Mouse (Mus musculus) megakaryocyte-erythroid progenitor cell, adult 5-6 weeks (primary cell): Measurements from ENCODE around the gene Cd9. TPM values are rescaled to one million over a fixed set of nuclear protein-coding genes. Genes with fewer than 3 reads are reported as not detected.

Experiments
- ATAC-seq: replicated peaks from 2 replicates; pipeline ENCODE4 v1.8.0; 2016; ENCODE audit warnings: mild to moderate bottlenecking, inconsistent platforms; ENCODE audit not compliant: severe bottlenecking, poor library complexity, low FRiP score, low TSS enrichment
- total RNA-seq, 2 experiments: library from RNA; stranded (forward) in 1 of 2; stranded (reverse) in 1 of 2; fragments of 200-1000, 215-1000 nt in 1 of 2; fragments of >200 nt in 1 of 2; fragmentation: Nextera tagmentation in 1 of 2; gene quantifications; 2 replicates each; pipeline ENCODE4 v1.2.3; 2014 to 2017

Cd9 gene
- total RNA-seq, 2 experiments from 2014 or later = 9.5 to 34.1 TPM

DNA sequence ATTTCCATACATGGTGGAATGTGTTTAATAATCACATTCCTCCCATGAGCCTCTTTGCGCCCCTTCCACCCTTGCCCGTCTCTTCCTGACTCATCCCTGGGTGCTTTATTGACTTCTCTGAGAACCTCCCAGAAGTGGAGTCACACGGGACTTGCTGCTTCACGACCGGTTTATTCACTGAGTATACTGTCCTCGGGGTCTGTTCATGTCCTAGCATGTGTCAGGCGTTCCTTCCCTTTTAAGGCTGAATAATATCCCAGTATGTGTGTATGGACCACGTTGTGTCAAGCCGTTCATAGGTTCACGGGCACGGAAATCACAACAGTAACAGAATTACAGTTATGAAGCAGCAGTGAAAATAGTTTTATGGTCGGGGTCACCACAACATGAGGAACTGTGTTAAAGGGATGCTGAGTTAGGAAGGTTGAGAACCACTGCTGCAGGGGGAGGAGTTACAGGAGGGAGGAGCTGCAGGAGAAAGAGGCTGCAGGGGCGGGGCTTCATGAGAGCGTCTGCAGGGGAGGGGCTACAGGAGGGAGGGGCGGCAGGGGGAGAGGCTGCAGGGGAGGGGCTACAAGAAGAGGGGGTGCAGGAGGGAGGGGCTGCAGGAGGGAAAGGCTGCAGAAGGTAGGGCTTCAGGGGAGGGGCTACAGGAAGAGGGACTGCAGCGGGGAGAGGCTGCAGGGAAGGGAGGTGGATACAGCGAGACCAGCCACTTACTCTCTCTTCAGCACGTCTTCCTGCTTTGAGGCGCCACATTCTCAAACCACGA lies 72.4 kb downstream of the Cd9 start:
- peak; percentile 64 for ATAC-seq

DNA sequence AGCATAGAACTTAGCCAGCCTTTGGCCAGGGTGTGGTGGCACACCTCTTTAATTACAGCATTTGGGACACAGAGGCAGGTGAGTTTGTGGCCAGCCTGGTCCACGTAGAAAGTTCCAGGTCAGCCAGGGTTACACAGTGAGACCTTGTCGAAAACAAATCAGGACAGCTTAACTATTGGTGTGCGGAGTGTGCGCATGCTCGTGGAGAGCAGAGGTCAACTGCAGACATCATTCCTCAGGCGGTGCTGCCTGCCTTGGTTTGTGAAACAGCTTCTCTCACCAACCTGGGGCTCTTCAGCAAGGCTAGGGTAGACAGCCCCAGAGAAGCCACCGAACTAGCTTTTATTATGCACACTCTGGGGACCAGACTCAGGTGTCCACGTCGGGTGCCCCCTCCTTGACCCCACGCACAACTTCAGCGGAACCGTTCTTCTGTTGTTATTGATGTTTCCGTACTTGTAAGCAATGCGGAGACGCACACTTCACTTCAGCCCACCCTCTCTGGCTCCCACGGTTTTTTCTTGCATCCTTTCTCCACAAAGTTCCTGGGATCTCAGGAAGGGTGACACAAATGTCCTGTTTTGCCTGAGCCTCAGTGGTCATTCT lies 74.0 kb downstream of the Cd9 start:
- no peak for ATAC-seq

DNA sequence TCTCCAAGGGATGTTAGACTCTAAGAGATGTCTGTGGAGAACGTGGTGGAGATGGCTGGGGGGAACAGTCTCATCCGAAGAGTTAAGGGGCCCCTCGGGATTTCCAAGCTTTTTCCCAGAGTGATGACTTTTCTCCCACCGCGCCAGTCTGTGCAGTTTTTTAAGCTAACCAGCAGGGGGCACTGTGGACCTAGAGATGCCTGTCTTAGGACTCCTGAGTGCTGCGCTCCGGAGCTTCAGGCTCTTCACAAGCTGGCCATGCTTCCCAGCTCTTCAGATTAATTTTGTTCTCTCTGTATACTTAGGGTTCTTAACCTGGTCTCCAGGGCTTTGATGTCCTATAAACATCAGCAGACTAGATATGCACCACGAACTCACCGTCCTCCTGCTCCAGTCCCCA lies 75.8 kb downstream of the Cd9 start:
- peak; percentile 79 for ATAC-seq

DNA sequence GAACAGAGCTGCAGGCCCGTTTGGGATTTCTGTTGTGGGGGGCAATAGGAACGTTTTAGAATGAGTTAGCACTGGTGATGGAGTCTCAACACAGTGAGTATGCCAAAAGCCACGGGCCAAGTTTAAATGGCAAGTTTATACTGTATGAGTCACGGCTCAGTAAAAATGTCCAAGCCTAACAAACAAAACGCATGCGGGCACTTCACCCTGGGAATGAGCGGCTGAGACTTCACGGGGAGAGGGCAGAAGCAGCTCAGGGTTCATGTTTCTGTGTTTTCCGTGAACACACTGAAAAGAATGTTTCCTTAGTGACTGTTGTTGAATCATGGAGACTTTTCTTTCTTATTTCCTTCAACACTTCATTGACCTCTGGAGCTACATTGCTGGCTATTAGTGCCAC lies 81.3 kb downstream of the Cd9 start:
- ATAC-seq = no peak

DNA sequence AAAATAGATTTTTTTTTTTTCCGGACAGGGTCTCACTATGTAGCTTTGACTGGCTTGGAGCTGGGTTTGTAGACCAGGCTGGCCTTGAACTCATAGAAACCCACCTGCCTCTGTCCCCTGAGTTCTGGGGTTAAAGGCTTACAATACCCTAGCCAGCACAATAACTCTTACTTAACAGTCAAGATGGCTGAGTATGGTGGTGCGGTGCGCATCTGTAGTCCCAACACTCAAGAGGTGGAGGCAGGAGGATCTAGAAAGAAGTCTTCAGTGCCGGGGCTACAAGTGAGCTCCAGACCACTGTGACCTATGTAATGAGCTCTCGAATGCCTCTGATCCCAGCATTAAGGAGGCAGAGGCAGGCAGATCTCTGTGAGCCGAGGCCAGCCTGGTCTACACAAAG lies 82.9 kb downstream of the Cd9 start:
- ATAC-seq = no peak

DNA sequence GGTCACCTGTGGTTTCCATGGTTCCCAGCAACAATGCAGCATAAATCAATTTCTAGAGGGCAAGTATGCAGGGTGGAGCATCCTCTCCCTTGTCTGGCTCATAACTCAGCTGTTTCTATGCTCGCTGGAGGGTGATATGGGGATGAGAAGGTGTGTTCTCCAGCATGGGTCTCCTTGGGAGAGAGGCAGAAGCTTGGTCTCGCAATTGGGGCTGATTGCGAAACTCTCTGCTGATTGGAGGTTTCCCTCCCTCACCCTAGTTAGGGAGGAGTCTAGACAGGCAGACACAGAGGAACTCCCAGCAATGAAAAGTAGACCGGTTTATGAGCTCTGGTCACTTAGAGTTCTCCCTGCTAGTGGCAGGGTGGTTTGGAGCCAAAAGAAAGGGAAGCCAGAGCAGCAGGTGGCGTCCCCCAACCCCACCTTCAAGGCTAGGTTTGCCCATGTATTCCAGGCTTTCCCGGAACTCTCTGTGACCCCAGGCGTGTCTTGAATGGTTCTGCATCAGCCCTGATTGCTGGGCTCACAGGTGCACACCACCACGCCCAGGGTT lies 83.5 kb downstream of the Cd9 start:
- ATAC-seq = no peak

DNA sequence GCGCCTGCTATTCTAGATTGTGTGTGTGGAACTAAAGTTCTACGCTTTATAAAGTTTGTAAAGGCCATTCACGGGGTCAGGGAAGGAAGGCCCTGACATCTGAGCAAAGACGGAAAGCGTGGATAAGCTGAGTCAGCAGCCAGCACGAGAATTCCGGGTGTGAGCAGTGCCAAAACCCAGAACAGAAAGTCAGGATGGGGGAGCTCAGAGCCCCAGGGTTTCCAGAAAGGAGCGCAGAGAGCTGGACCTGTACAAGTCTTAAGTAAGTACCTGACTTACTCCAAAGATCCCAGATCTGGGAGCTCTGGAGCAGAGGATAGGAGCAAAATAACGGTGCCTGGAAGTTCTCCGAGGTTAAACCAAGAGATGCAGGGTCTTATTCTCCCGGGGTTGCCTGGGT lies 84.0 kb downstream of the Cd9 start:
- no peak for ATAC-seq

Other genes starting within 250 kb of the Cd9 start
- gene Tuba3a, start 208.7 kb downstream of the Cd9 start, total RNA-seq (2014; fragmentation: Nextera tagmentation) = not detected in 2 replicates
- not detected in 2 replicates for gene Tuba3a, start 208.7 kb downstream of the Cd9 start, total RNA-seq (2017)
- 5.2 and 8.8 TPM in 2 replicates for gene Ltbr, start 180.9 kb downstream of the Cd9 start, total RNA-seq (2014; fragmentation: Nextera tagmentation)
- 6.0 and 7.8 TPM in 2 replicates for gene Ltbr, start 180.9 kb downstream of the Cd9 start, total RNA-seq (2017)
- 1.4 TPM in 1 of 2 replicates, not detected in the other for gene Scnn1a, start 174.1 kb downstream of the Cd9 start, total RNA-seq (2014; fragmentation: Nextera tagmentation)
- not detected in 2 replicates for gene Scnn1a, start 174.1 kb downstream of the Cd9 start, total RNA-seq (2017)
- 8.6 and 9.5 TPM in 2 replicates for gene Tnfrsf1a, start 145.4 kb downstream of the Cd9 start, total RNA-seq (2014; fragmentation: Nextera tagmentation)
- 4.7 and 6.3 TPM in 2 replicates for gene Tnfrsf1a, start 145.4 kb downstream of the Cd9 start, total RNA-seq (2017)
- gene Plekhg6, start 114.0 kb downstream of the Cd9 start, total RNA-seq (2014; fragmentation: Nextera tagmentation) = not detected in 2 replicates
- gene Plekhg6, start 114.0 kb downstream of the Cd9 start, total RNA-seq (2017) = not detected in 2 replicates
- 11.0 and 14.9 TPM in 2 replicates for gene Vwf, start 52.0 kb upstream of the Cd9 start, total RNA-seq (2014; fragmentation: Nextera tagmentation)
- 5.5 and 9.3 TPM in 2 replicates for gene Vwf, start 52.0 kb upstream of the Cd9 start, total RNA-seq (2017)
- gene Ano2, start 195.6 kb upstream of the Cd9 start, total RNA-seq (2014; fragmentation: Nextera tagmentation) = not detected in 2 replicates
- not detected in 2 replicates for gene Ano2, start 195.6 kb upstream of the Cd9 start, total RNA-seq (2017)